15 mouse cellular contexts compared by ENCODE assay signal in the genomic region with DNA sequence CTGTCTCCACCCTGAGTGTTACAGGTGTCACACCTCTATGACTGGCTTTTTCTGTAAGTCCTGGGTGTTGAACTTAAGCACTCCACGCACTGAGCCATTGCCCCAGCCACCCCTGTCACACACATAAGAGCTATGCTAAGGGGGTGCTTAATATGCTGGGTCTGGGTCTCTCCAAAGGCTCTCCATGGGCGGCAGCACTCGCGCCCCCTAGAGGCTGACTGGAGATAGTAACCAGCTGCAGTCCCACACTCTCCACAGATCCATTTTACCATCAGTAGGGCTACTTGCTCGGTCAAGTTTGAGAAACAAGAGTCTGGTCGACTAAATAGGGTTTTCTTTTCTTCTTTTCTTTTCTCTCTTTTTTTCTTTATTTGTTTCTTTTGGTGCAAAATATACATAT. TPM values are rescaled to one million over a fixed set of nuclear protein-coding genes. Genes with fewer than 3 reads are reported as not detected.
DNase-seq lines count a peak whose midpoint lies in the region; ATAC-seq and TF ChIP-seq lines count a peak whose summit lies in the region.
"Had no signal": no experiment of that assay in that cellular context is flagged by ENCODE, and none has a peak within 500 bp of the region (broad histone marks: within the 10 kb centered on the region; RNA-seq: fewer than 3 reads in every experiment).

No protein-coding gene starts in this region.

- TF ChIP-seq CTCF in intestine, postnatal 0 days (IDR thresholded peaks at IDR 0.05; ENCODE audit: low read depth), result peak; percentile 45

- WGBS in intestine, postnatal 0 days, result 45% methylated on average over 6 of the region's 6 CpGs
- WGBS in intestine, embryonic 15.5 days, result 46% methylated on average over 6 of the region's 6 CpGs

- H3K9ac ChIP-seq in intestine, postnatal 0 days (ENCODE audit: low read depth, low read length), result no peak overlapping the region
- H3K9ac ChIP-seq in intestine, embryonic 15.5 days, result no peak overlapping the region
- H3K9ac ChIP-seq: lung, embryonic 15.5 days; neural tube, embryonic 15.5 days had no signal

- no peak overlapping the region for H3K4me3 ChIP-seq in intestine, postnatal 0 days (ENCODE audit: low read depth, low read length)
- no peak overlapping the region for H3K4me3 ChIP-seq in intestine, embryonic 15.5 days (replicated peaks)
- H3K4me3 ChIP-seq: limb, embryonic 10.5 days; lung, embryonic 15.5 days; neural tube, embryonic 15.5 days had no signal

- H3K36me3 ChIP-seq in intestine, postnatal 0 days (ENCODE audit: control insufficient read depth, insufficient read depth), result no peaks in the 10 kb centered on the region
- no peaks in the 10 kb centered on the region for H3K36me3 ChIP-seq in intestine, embryonic 15.5 days
- H3K36me3 ChIP-seq in splenic B cell, adult 2 months (ENCODE audit: control insufficient read depth, insufficient read depth, low read length, poor library complexity, severe bottlenecking), result no peaks in the 10 kb centered on the region
- H3K36me3 ChIP-seq: limb, embryonic 10.5 days; lung, embryonic 15.5 days; neural tube, embryonic 15.5 days had no signal

- no peak overlapping the region for H3K4me2 ChIP-seq in intestine, postnatal 0 days (replicated peaks; ENCODE audit: low read depth)
- no peak overlapping the region for H3K4me2 ChIP-seq in intestine, embryonic 15.5 days (replicated peaks)
- H3K4me2 ChIP-seq: lung, embryonic 15.5 days; neural tube, embryonic 15.5 days had no signal

- no peak for ATAC-seq in intestine, postnatal 0 days
- no peak for ATAC-seq in intestine, embryonic 15.5 days
- ATAC-seq in cerebellum, adult (ENCODE audit: insufficient number of reproducible peaks, low FRiP score, low TSS enrichment), result no peak
- ATAC-seq: inflammation-experienced regulatory T-cells, adult 6 months had no signal

- no peaks in the 10 kb centered on the region for H3K27me3 ChIP-seq in intestine, postnatal 0 days (replicated peaks; ENCODE audit: control insufficient read depth, insufficient read depth, low read length)
- H3K27me3 ChIP-seq in intestine, embryonic 15.5 days (replicated peaks), result no peaks in the 10 kb centered on the region
- no peaks in the 10 kb centered on the region for H3K27me3 ChIP-seq in splenic B cell, adult 2 months (ENCODE audit: control insufficient read depth, insufficient read depth, low read length, poor library complexity, severe bottlenecking)
- H3K27me3 ChIP-seq: lung, embryonic 15.5 days; neural tube, embryonic 15.5 days had no signal

- no peak overlapping the region for H3K27ac ChIP-seq in intestine, postnatal 0 days (ENCODE audit: low read depth, low read length)
- no peak overlapping the region for H3K27ac ChIP-seq in intestine, embryonic 15.5 days
- H3K27ac ChIP-seq: limb, embryonic 10.5 days; lung, embryonic 15.5 days; neural tube, embryonic 15.5 days had no signal

- no peaks in the 10 kb centered on the region for H3K9me3 ChIP-seq in intestine, postnatal 0 days (ENCODE audit: control insufficient read depth)
- no peaks in the 10 kb centered on the region for H3K9me3 ChIP-seq in intestine, embryonic 15.5 days
- H3K9me3 ChIP-seq: limb, embryonic 10.5 days; lung, embryonic 15.5 days; neural tube, embryonic 15.5 days had no signal

- peak; percentile 27 for DNase-seq in retina, postnatal 1 day
- no peak for DNase-seq in retina, embryonic 14.5 days (ENCODE audit: low spot score)
- peak; percentile 60 for DNase-seq in ES-CJ7 (ENCODE audit: low read depth, low spot score)
- peak; percentile 2 for DNase-seq in splenic B cell, adult 2 months (ENCODE audit: low read depth, low spot score)
- DNase-seq: adrenal gland, postnatal 14 days; cerebellum, postnatal 25 days; kidney, postnatal 10 days; right cerebral cortex, postnatal 14 days had no signal

- no peaks in the 10 kb centered on the region for H3K4me1 ChIP-seq in intestine, postnatal 0 days (replicated peaks; ENCODE audit: control insufficient read depth, insufficient read depth, low read length)
- no peaks in the 10 kb centered on the region for H3K4me1 ChIP-seq in intestine, embryonic 15.5 days (replicated peaks)
- H3K4me1 ChIP-seq: limb, embryonic 10.5 days; lung, embryonic 15.5 days had no signal

RNA-seq across cellular contexts. Expression of gene Ksr2, which starts 33.9 kb away (rescaled TPM):
- polyA plus RNA-seq in intestine, postnatal 0 days (2015; fragmentation: Nextera tagmentation; extraction: Ambion mirVana), result 0.12 and 0.24 TPM in 2 replicates
- 0.44 and 0.46 TPM in 2 replicates for polyA plus RNA-seq in intestine, embryonic 15.5 days (2015; fragmentation: Nextera tagmentation; extraction: Ambion mirVana)
- polyA plus RNA-seq: limb, embryonic 10.5 days had no signal

RNA-seq across cellular contexts. Expression of gene Rfc5, which starts 58.9 kb away (rescaled TPM):
- 29.1 and 29.9 TPM in 2 replicates for polyA plus RNA-seq in intestine, postnatal 0 days (2015; fragmentation: Nextera tagmentation; extraction: Ambion mirVana)
- 95.5 and 104 TPM in 2 replicates for polyA plus RNA-seq in intestine, embryonic 15.5 days (2015; fragmentation: Nextera tagmentation; extraction: Ambion mirVana)
